Mouse (Mus musculus) brain, embryonic 14.5 days (tissue): Measurements from ENCODE around the gene Tmcc3.

Experiments
- CTCF ChIP-seq: fragments of 200-500 bp; IDR thresholded peaks from 2 replicates; pipeline ENCODE4 v1.5.1; 2012; ENCODE audit warnings: inconsistent platforms, mild to moderate bottlenecking, moderate library complexity, borderline replicate concordance; ENCODE audit not compliant: insufficient read depth, insufficient read length; ENCODE audit errors: extremely low read depth
- POLR2A ChIP-seq: fragments of 200-500 bp; IDR thresholded peaks from 2 replicates; pipeline ENCODE4 v1.6.1; 2012; ENCODE audit warnings: mild to moderate bottlenecking, inconsistent platforms, borderline replicate concordance; ENCODE audit not compliant: poor library complexity, insufficient read depth, insufficient read length, severe bottlenecking; ENCODE audit errors: extremely low read depth

DNA sequence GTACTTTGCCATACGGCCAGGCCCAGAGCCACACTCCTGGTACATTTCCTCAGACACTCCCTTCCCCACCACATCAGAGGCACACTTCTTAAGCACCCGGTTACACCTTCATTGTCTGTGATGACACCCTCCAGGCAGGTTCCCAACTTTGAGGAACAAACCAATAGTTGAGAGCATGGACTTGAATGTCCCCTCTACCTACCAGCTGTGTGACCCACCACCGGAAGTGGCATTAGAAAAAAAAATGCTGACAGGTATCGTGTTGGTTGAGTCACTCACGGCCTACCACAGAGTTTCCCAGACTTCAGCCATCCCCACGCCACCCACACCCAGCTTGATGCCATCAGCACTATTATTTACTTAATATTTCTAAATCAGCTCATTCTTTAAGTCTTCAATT is 213.2 kb downstream of the Tmcc3 start:
- TF ChIP-seq CTCF (no peak), POLR2A (no peak)
